Mouse (Mus musculus): Measurements from ENCODE around the gene Sgms1. TPM values are rescaled to one million over a fixed set of nuclear protein-coding genes. Genes with fewer than 3 reads are reported as not detected.

Gene Sgms1
- polyA plus RNA-seq, 1 experiment from 2014 or later = 14.3 TPM

DNA sequence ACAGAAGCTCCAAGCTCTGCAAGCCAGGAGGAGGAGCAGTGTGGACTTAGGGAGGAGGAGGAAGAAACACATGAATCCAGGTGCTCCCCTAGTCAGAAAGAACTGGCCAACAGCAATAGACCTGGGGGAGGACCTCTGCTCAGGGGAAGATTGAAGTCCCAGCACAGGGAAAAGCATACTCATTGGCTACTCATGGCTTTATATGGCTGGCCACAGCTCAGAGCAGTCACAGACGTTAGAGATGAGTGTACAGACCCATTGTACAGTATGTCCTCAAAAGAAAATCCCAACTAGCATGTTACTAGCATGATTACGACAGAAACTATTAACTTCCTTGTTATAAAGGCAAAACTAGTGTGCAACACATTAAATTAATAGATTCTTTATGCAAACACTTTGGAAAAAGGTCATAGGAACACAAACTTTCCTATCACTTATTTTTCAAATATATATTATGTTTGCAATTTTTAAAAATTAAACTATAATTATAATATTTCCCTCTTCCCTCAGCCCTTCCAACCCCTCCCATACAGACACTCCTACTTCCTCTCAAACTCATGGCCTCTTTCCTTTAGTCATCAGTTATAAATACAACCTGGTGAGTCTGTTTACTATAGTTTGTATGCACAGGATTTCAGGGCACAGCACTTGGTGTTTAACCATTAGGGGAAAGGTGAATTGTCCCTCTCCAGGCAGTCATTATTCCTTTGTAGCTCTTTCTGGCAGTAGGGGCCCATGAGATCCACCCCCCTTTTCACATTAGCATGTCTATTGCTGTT is 165.0 kb downstream of the Sgms1 start:
- no peak overlapping the region for H3K4me3 ChIP-seq
- no peaks in the 10 kb centered on the region for H3K27me3 ChIP-seq (ENCODE audit: low read depth, poor library complexity, severe bottlenecking)
- no peaks in the 10 kb centered on the region for H3K4me1 ChIP-seq
- H3K9me3 ChIP-seq (replicated peaks) = no peaks in the 10 kb centered on the region
- no peak overlapping the region for H3K27ac ChIP-seq
- H3K36me3 ChIP-seq = peaks cover 4% of the 10 kb centered on the region; the same call in 1 of the 2 replicates
- DNase-seq (ENCODE audit: low spot score) = no peak
- WGBS = 88% methylated on average over 2 of the region's 2 CpGs

DNA sequence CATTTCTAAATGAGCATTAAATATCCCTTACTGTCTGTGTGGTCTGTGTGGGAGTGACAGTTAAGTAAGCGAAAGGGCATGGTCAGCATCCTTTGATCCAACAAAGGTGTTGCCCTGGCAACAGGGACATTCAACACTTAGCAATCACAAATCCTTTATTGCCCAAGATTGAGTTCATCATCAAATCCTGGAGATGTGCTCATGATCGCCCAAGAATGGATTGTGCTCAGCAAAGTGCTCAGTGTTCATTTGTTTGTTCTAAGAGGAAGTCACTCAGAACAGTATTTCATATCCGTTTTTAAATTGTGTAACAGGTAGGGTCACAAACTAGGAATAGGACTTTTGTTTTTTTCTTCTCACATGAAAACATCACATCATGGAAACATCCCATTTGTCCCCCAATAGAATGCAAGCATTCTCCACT is 165.8 kb downstream of the Sgms1 start:
- no peaks in the 10 kb centered on the region for H3K27me3 ChIP-seq (ENCODE audit: low read depth, poor library complexity, severe bottlenecking)
- peaks cover 4% of the 10 kb centered on the region; the same call in 1 of the 2 replicates for H3K36me3 ChIP-seq
- H3K4me1 ChIP-seq = no peaks in the 10 kb centered on the region
- no peak for DNase-seq (ENCODE audit: low spot score)
- no peak overlapping the region for H3K27ac ChIP-seq
- H3K4me3 ChIP-seq = no peak overlapping the region
- H3K9me3 ChIP-seq (replicated peaks) = no peaks in the 10 kb centered on the region
- 94% methylated on average over 3 of the region's 3 CpGs for WGBS

DNA sequence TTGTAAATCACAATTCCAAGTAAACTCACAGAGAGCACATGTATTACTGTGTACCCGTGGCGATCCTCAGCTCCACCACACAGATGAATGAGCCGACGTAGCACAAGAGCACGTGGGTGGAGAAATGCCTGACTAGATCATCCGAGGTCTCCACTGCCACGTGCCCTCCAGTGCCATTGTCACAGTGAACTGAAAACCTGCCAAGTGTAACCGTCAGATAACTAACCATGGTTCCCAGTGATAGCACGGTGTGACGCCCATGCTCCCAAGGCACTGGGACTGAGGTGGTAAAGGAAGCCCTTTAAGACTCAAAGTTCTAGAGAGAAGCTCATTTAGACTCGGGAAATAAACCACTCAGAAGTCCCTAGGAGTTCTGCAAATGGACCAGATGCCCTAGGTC is 167.4 kb downstream of the Sgms1 start:
- no peak overlapping the region for H3K4me3 ChIP-seq
- no peaks in the 10 kb centered on the region for H3K27me3 ChIP-seq (ENCODE audit: low read depth, poor library complexity, severe bottlenecking)
- no peak for DNase-seq (ENCODE audit: low spot score)
- no peaks in the 10 kb centered on the region for H3K4me1 ChIP-seq
- no peak overlapping the region for H3K27ac ChIP-seq
- 93% methylated on average over 11 of the region's 11 CpGs for WGBS
- H3K36me3 ChIP-seq = peaks cover 4% of the 10 kb centered on the region; the same call in 1 of the 2 replicates
- H3K9me3 ChIP-seq (replicated peaks) = no peaks in the 10 kb centered on the region

DNA sequence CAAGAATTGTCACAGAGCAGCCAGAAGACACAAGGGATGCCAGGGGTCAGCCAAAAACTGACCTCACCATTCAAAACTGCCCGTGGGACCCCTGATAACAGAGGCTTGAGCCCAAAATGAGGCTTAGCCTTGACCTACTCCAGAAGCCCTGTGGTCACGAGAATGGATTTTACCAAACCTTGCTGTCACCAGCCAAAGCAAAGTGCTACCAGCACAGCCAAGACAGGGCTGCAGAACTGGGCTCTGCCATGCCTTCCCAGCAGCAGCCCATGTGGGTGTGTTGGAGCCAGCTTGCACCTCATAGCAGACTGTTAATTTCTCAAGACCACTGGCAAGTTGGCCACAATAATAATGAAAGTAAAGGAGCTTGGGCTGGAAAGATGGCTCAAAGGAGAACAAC is 168.5 kb downstream of the Sgms1 start:
- H3K27ac ChIP-seq = no peak overlapping the region
- no peaks in the 10 kb centered on the region for H3K9me3 ChIP-seq (replicated peaks)
- H3K27me3 ChIP-seq (ENCODE audit: low read depth, poor library complexity, severe bottlenecking) = no peaks in the 10 kb centered on the region
- no peak for DNase-seq (ENCODE audit: low spot score)
- WGBS = 82% methylated on average over 2 of the region's 2 CpGs
- H3K4me3 ChIP-seq = no peak overlapping the region
- no peaks in the 10 kb centered on the region for H3K4me1 ChIP-seq
- peaks cover 4% of the 10 kb centered on the region; the same call in 1 of the 2 replicates for H3K36me3 ChIP-seq

DNA sequence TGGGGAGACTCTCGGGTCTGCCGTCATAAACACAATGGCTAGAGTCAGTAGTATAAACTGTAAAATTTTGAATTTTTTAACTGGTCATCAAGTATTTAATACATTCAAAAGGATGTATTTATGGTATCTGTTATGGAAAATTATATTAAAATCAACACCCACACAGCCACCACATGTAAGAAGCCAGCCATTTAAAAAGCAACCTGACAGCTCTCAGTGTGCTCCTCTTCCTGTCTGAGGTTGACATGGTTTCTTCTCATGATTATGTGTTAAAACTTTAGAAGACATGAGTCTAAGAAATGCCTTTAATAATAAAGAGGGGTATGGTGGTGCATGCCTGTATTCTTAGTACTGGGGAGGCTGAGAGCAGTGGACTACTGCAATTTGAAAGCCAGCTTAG is 172.8 kb downstream of the Sgms1 start:
- no peaks in the 10 kb centered on the region for H3K27me3 ChIP-seq (ENCODE audit: low read depth, poor library complexity, severe bottlenecking)
- WGBS = 97% methylated on average over 2 of the region's 2 CpGs

DNA sequence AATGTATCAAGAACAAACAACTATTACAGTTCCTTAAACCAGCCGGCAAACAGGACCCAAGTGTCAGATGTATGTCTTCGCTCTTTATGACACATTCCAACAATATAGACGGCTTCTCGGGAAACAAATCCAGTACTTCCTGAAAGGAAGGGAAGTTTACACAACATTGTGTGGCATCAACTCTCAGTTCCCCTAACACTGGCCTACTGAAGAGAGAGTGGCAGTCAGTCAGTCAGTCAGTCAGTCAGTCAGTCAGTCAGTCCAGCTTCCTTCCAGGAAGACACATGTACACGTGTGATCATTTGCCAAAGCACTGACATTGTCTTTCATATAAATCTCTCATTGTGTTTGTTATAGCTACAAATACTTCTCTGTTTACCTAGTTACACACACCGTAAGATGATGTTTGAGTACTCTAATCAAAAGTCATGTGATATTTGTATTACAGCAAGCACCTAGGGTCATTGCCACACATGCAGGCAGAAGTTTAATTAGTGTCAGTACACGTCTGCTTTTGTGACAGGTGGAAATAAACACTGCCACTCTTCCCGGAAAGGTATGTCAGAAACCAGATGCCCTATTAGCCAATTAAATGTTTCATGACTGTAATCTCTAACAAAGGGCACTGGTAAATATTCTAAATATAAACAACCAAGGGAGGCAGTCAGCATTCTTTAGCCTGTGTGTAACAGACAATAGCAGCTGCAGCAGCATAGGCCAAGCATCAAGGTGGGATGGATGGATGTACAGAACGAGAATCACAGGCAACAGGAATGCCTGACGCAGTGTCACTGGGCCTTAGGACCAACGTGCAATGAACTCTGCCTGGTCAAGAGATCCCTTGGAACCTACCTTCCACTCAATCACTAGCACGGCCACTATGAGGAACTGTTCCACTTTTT is 174.4 kb downstream of the Sgms1 start:
- Histone ChIP-seq H3K9me3 (replicated peaks) (no peaks in the 10 kb centered on the region), H3K27me3 (ENCODE audit: low read depth, poor library complexity, severe bottlenecking) (no peaks in the 10 kb centered on the region), H3K27ac (no peak overlapping the region), H3K4me1 (peaks cover 23% of the 10 kb centered on the region), H3K4me3 (no peak overlapping the region), H3K36me3 (no peaks in the 10 kb centered on the region)
- DNase-seq (ENCODE audit: low spot score) = no peak
- 78% methylated on average over 12 of the region's 12 CpGs for WGBS

More for the DNA sequence above, 172.8 kb downstream of the Sgms1 start:
- H3K4me3 ChIP-seq = no peak overlapping the region
- no peaks in the 10 kb centered on the region for H3K9me3 ChIP-seq (replicated peaks)
- DNase-seq (ENCODE audit: low spot score) = no peak
- peaks cover 8% of the 10 kb centered on the region for H3K4me1 ChIP-seq
- no peak overlapping the region for H3K27ac ChIP-seq
- peaks cover under 1% of the 10 kb centered on the region; the same call in 1 of the 2 replicates for H3K36me3 ChIP-seq

DNA sequence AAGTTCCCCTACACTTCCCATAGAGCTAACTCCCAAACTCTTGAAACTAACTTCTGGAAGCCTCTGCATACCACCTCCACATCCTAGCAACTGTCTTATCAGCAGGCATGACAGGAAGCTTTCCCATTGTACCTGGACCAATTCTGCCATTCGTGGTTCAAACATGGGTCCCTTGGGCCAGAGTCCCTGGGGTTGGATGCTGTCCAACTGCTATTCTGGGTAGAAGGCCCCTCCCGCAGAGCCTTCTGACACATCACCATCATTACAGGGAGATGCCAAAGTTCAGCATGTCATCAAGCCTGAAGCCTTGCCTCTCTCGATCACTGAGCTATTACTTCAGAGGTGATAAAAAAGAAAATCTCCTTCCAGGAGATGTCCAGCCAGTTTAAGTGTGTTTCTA is 175.9 kb downstream of the Sgms1 start:
- Histone ChIP-seq H3K27ac (no peak overlapping the region), H3K36me3 (no peaks in the 10 kb centered on the region), H3K4me1 (peaks cover 25% of the 10 kb centered on the region), H3K27me3 (ENCODE audit: low read depth, poor library complexity, severe bottlenecking) (no peaks in the 10 kb centered on the region), H3K4me3 (no peak overlapping the region), H3K9me3 (replicated peaks) (no peaks in the 10 kb centered on the region)
- DNase-seq (ENCODE audit: low spot score) = no peak
- 91% methylated on average over 3 of the region's 3 CpGs for WGBS

DNA sequence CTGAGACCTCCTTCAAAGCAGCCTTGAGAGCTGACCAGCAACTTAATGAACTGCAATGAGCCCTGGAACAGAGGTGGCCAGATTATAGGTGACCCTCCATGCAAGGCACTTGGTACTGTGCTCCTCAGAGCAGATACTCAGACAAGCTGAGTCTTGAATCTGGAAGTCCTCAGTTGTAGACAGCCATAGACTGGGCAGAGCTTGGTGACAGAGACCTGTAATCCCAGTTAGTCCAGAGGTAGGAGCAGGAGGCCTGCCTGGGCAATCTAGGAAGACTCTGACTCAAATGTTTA is 178.3 kb downstream of the Sgms1 start:
- no peak for DNase-seq (ENCODE audit: low spot score)
- no peaks in the 10 kb centered on the region for H3K27me3 ChIP-seq (ENCODE audit: low read depth, poor library complexity, severe bottlenecking)
- H3K9me3 ChIP-seq (replicated peaks) = no peaks in the 10 kb centered on the region
- peaks cover 25% of the 10 kb centered on the region for H3K4me1 ChIP-seq
- peak overlapping the region; percentile 87 for H3K27ac ChIP-seq
- H3K36me3 ChIP-seq = no peaks in the 10 kb centered on the region
- H3K4me3 ChIP-seq = peak overlapping the region; percentile 58

DNA sequence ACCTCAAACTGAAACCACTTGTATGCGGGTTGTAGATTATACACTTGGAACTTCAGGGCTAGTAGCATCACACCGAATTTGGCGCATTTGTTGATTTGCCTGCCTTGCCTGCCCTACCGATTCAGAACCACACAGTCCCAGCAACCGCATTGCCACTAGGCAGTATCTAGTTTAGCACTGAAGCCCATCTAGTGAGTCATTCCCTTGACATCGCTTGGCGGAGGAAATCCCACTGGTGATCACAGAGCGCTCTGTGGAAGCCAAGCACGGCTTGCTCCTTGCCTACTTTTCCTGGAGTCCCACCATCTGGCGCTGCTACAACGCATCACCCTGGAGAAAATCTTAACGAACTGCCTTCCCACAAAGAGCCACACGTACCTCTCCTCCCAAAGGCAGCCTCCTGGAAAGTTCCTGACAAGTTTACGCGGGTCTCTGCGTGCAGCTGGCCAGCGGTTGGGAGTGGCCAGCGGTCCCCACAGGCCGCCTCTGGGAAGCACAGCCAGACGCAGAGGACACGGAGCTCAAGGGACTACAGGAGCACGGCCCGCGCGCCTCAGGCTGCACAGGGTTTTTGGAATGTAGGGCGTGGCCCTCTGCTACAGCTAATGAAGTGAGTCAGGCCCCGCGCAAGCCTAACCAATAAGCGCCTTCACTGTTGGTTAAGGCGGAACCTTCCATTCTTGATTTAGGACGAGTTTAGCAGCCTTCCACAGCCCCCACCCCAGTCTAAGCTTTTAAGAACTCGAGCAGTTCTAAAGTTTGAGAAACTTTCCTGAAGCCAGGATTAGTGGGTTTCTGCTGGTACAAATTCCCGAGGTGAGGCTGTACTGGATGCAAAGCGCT is 178.8 kb downstream of the Sgms1 start:
- Histone ChIP-seq H3K4me1 (peaks cover 25% of the 10 kb centered on the region), H3K36me3 (no peaks in the 10 kb centered on the region), H3K27ac (peak overlapping the region; percentile 87), H3K4me3 (peak overlapping the region; percentile 58), H3K27me3 (ENCODE audit: low read depth, poor library complexity, severe bottlenecking) (no peaks in the 10 kb centered on the region), H3K9me3 (replicated peaks) (no peaks in the 10 kb centered on the region)
- 3% methylated on average over 34 of the region's 34 CpGs for WGBS
- DNase-seq (ENCODE audit: low spot score) = peak; percentile 88

DNA sequence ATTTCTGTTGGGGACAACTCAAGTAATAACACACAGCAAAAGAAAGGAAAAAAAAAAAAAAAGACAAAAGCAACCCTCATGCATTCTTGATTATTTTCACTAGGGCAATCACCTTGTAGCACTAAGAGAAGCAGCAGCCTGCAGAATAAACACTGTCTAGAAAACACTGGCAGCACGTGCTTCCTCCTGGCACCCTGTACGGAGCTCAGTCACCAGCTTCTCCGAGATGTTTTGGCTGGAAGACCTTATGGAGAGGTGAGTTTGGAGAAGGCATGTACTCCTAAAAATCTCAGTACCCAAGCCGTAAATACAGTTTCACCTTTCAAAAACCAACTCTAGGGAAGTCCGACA is 179.4 kb downstream of the Sgms1 start:
- WGBS = 16% methylated on average over 5 of the region's 5 CpGs
- Histone ChIP-seq H3K27ac (peak overlapping the region; percentile 87), H3K36me3 (no peaks in the 10 kb centered on the region), H3K4me3 (peak overlapping the region; percentile 58), H3K4me1 (peaks cover 23% of the 10 kb centered on the region), H3K9me3 (replicated peaks) (no peaks in the 10 kb centered on the region), H3K27me3 (ENCODE audit: low read depth, poor library complexity, severe bottlenecking) (no peaks in the 10 kb centered on the region)
- DNase-seq (ENCODE audit: low spot score) = no peak

DNA sequence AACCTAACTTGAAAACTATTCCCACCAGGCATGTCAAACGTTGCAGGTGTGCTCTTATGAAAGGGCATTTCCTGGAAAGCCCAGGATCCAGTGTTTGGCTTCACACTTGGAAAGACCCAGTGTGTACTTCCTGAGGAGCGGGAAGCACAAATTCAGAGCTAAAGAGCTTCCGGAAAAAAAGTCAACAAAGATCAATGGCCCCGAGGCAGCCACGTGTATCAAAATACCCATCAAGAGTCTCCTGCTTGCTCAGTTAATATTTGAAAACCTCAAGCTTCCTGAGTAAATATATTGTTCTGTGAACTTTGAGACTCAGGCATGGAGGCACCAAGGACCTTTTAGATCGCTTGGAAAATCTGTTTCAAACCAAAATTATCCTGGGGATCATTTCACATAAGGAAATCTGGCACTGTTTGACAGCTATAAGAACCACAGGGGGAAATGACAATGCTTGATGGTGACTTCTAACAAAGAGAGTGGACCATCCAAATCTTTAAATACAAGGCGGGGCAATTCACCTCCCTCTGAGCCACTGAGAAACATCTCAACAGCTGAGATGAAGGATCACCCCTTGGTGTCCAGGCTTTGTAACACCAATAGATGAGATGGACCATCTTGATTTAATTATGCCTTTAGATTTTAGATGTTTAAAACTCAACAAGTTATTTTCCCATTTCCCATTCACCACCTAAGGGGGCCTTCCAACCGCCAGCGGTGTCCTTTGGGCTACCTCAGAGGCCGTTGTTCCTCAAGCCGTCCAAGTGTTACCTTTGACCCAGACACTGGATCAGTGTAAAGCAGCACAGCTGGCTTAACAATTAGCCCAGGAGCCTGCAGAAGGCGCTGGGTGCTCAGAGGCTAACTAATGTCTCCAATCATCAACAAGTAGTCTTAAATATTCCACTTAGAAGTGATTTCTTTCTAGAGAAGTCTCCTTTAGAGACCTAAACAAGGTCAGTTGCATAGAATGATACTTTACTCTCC is 187.1 kb downstream of the Sgms1 start:
- 85% methylated on average over 12 of the region's 12 CpGs for WGBS
- Histone ChIP-seq H3K9me3 (replicated peaks) (no peaks in the 10 kb centered on the region), H3K4me1 (0 out of 2 replicates have a peak, but pooled peaks cover 2% of the 10 kb centered on the region), H3K4me3 (no peak overlapping the region), H3K27me3 (ENCODE audit: low read depth, poor library complexity, severe bottlenecking) (no peaks in the 10 kb centered on the region), H3K36me3 (no peaks in the 10 kb centered on the region), H3K27ac (no peak overlapping the region)
- no peak for DNase-seq (ENCODE audit: low spot score)

Data from limb, embryonic 10.5 days (tissue).